Mouse (Mus musculus): ENCODE data around the gene Fam241a.

The Fam241a gene

GRCm38 (mm10) chr3:127875509-127875908 is 20.6 kb downstream of the Fam241a start:
- no peak for DNase-seq (ENCODE audit: low read depth, low spot score)

- DNase-seq (ENCODE audit: low read depth, low spot score) = no peak
These were observed 21.1 kb downstream of the Fam241a start for GRCm38 (mm10) chr3:127875059-127875458.

- no peak for DNase-seq (ENCODE audit: low read depth, low spot score)
These were observed 21.8 kb downstream of the Fam241a start for GRCm38 (mm10) chr3:127874254-127874883.

GRCm38 (mm10) chr3:127871575-127871974 is 24.5 kb downstream of the Fam241a start:
- DNase-seq (ENCODE audit: low read depth, low spot score) = no peak

- DNase-seq (ENCODE audit: low read depth, low spot score) = no peak
These were observed 27.2 kb downstream of the Fam241a start for GRCm38 (mm10) chr3:127868880-127869279.

GRCm38 (mm10) chr3:127868046-127868758 is 27.9 kb downstream of the Fam241a start:
- no peak for DNase-seq (ENCODE audit: low read depth, low spot score)

GRCm38 (mm10) chr3:127864242-127864641 is 31.9 kb downstream of the Fam241a start:
- DNase-seq (ENCODE audit: low read depth, low spot score) = no peak

- DNase-seq (ENCODE audit: low read depth, low spot score) = no peak
These were observed 32.6 kb downstream of the Fam241a start for GRCm38 (mm10) chr3:127863571-127863970.

- DNase-seq (ENCODE audit: low read depth, low spot score) = no peak
These were observed 33.6 kb downstream of the Fam241a start for GRCm38 (mm10) chr3:127862479-127862878.

- DNase-seq (ENCODE audit: low read depth, low spot score) = no peak
These were observed 34.8 kb downstream of the Fam241a start for GRCm38 (mm10) chr3:127861340-127861739.

- peak; percentile 66 for DNase-seq (ENCODE audit: low read depth, low spot score)
These were observed 42.5 kb downstream of the Fam241a start for GRCm38 (mm10) chr3:127853431-127854206.

- DNase-seq (ENCODE audit: low read depth, low spot score) = no peak
These were observed 43.4 kb downstream of the Fam241a start for GRCm38 (mm10) chr3:127852722-127853121.

- DNase-seq (ENCODE audit: low read depth, low spot score) = no peak
These were observed 45.1 kb downstream of the Fam241a start for GRCm38 (mm10) chr3:127850776-127851646.

- DNase-seq (ENCODE audit: low read depth, low spot score) = no peak
These were observed 46.2 kb downstream of the Fam241a start for GRCm38 (mm10) chr3:127849922-127850321.

- DNase-seq (ENCODE audit: low read depth, low spot score) = no peak
These were observed 47.9 kb downstream of the Fam241a start for GRCm38 (mm10) chr3:127848088-127848808.

GRCm38 (mm10) chr3:127843941-127844327 is 52.2 kb downstream of the Fam241a start:
- no peak for DNase-seq (ENCODE audit: low read depth, low spot score)

- no peak for DNase-seq (ENCODE audit: low read depth, low spot score)
These were observed 52.7 kb downstream of the Fam241a start for GRCm38 (mm10) chr3:127843324-127843940.

GRCm38 (mm10) chr3:127841926-127842325 is 54.2 kb downstream of the Fam241a start:
- no peak for DNase-seq (ENCODE audit: low read depth, low spot score)

GRCm38 (mm10) chr3:127837972-127838644 is 58.0 kb downstream of the Fam241a start:
- peak; percentile 23 for DNase-seq (ENCODE audit: low read depth, low spot score)

Measured in A20 (cell line).